Mouse (Mus musculus) liver, embryonic 14.5 days (tissue): ENCODE data around the gene Rpl31. TPM values are rescaled to one million over a fixed set of nuclear protein-coding genes. Genes with fewer than 3 reads are reported as not detected.
A peak's percentile ranks its signal among the peaks of the same experiment; 100 is the strongest.

ENCODE experiments used
- ATAC-seq: fragments of 200-750 bp; cut with Nextera tagmentation; 2 replicates; pipeline ENCODE4 v1.8.0; 2017; ENCODE audit warnings: moderate number of reproducible peaks, mild to moderate bottlenecking, moderate library complexity; ENCODE audit not compliant: insufficient read depth
- DNase-seq, 3 experiments: peaks; one replicate each; pipeline ENCODE4 v3.0.0-alpha.2; 2012 to 2013; ENCODE audit warnings: low read depth in 3 of 3, low spot score in 3 of 3
- H3K27ac ChIP-seq: fragments of 300-500 bp; sonication (generic); 2 replicates; pipeline ENCODE4 v1.5.1; 2014; ENCODE audit warnings: moderate library complexity, mild to moderate bottlenecking, control low read depth, inconsistent platforms
- H3K27me3 ChIP-seq: fragments of 300-500 bp; sonication (generic); 2 replicates; pipeline ENCODE4 v1.6.1; 2014; ENCODE audit warnings: mild to moderate bottlenecking, low read length, moderate library complexity; ENCODE audit not compliant: control insufficient read depth, insufficient read depth
- H3K36me3 ChIP-seq: fragments of 300-500 bp; sonication (generic); replicated peaks from 2 replicates; pipeline ENCODE4 v1.6.1; 2014; ENCODE audit warnings: low read depth; ENCODE audit not compliant: control insufficient read depth, insufficient read depth
- H3K4me1 ChIP-seq, 2 experiments: fragments of 200-500 bp in 1 of 2; fragments of 300-500 bp in 1 of 2; sonication (generic) in 1 of 2; replicated peaks; 2 replicates each; pipeline ENCODE4 v1.6.1; 2012 to 2014; ENCODE audit warnings: antibody characterized with exemption in 1 of 2, inconsistent platforms in 1 of 2, low read length in 1 of 2; ENCODE audit not compliant: control insufficient read depth in 2 of 2, insufficient read depth in 2 of 2
- H3K4me2 ChIP-seq: fragments of 300-500 bp; sonication (generic); 2 replicates; pipeline ENCODE4 v1.6.1; 2014; ENCODE audit warnings: low read depth, mild to moderate bottlenecking, control low read depth, moderate library complexity
- H3K4me3 ChIP-seq, 2 experiments: fragments of 200-500 bp in 1 of 2; fragments of 300-500 bp in 1 of 2; sonication (generic) in 1 of 2; 2 replicates each; pipeline ENCODE4 v1.5.1; 2012 to 2014; ENCODE audit warnings: low read depth in 2 of 2, low read length in 2 of 2, mild to moderate bottlenecking in 2 of 2, control low read depth in 1 of 2, inconsistent platforms in 1 of 2, moderate library complexity in 1 of 2; ENCODE audit not compliant: insufficient read depth in 1 of 2
- H3K9ac ChIP-seq: fragments of 300-500 bp; sonication (generic); replicated peaks from 2 replicates; pipeline ENCODE4 v1.6.1; 2014; ENCODE audit warnings: mild to moderate bottlenecking, control low read depth, moderate library complexity
- H3K9me3 ChIP-seq: fragments of 300-500 bp; sonication (generic); 2 replicates; pipeline ENCODE4 v1.6.1; 2016; ENCODE audit warnings: low read length, mixed read lengths; ENCODE audit not compliant: control insufficient read depth
- CTCF ChIP-seq: IDR thresholded peaks from 2 replicates; pipeline ENCODE4 v1.5.1; 2016; ENCODE audit warnings: antibody characterized with exemption, low read depth, control low read depth
- EP300 ChIP-seq: IDR thresholded peaks from 2 replicates; pipeline ENCODE4 v1.6.1; 2016; ENCODE audit warnings: antibody characterized with exemption, low read depth
- WGBS: fragments of 180-500 bp; shearing (Covaris S2); extraction: QIAGEN DNeasy Blood & Tissue Kit; methylation state at CpG from one replicate; pipeline ENCODE4 v1.1.7; 2014; ENCODE audit not compliant: insufficient replicate concordance; 5-methylcytosine and 5-hydroxymethylcytosine counted together
- polyA plus RNA-seq, 2 experiments: library from polyadenylated mRNA; depleted of rRNA in 1 of 2; stranded (reverse) in 1 of 2; unstranded in 1 of 2; fragments of >200 nt; fragmentation: Nextera tagmentation in 1 of 2; extraction: Ambion mirVana in 1 of 2; gene quantifications; 2 replicates each; pipeline versions ENCODE4 v1.2.1 to v1.2.3; 2012 to 2014

Gene Rpl31
- polyA plus RNA-seq, 2 experiments = 573 to 947 TPM

DNA sequence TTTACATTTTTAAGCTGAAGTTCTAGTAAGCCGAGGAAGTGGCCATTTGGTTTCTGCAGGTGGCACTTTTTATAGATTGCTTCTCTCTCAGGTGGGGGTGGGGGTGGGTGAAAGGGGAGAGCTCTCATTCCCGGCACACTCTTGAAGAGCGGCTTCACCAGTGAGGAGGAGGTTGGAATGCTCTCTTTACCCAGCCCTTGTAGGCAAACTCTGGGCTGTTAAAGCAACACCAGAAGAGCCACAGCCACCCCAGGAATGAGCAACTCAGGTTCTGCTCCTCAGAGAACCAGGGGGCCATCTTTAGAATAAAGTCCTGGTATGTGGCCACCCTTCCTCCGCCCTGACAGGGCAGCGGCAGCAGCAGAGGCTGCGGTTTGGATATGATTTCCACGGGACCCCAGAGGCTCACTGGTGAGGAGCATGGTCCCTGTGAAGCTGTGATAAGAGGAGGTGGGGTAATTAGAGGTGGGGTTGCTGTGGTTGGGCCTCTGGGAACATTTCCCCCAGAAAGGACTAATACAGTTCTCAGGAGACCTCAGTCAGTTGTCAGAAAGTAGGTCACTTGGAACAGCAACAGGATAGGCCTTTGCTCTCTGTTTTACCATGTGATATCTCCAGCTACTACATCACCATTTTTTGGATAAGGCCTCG is 25.7 kb downstream of the Rpl31 start:
- peak; percentile 79 for ATAC-seq
- H3K9ac ChIP-seq = peak overlapping the region; percentile 47; the same call in 1 of the 2 replicates

DNA sequence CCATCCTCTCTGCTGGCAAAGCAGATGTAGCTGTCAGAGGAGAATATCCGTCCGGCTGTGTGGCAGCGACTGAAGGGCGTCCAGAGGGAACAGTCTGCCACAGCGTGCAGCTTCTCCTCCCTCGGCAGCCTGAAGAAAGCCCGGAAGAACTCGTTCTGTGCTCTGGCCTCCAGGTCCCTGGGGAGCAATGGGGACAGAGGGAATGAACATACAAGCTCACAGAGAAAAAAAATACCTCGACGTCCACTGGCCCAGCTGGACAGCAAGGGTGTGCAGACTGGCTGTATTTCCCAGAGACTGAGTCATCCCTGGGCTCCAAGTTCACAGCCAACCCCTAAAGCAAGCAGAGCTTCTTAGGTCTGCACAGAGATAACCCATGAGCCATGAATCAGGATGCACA is 26.5 kb downstream of the Rpl31 start:
- TF ChIP-seq EP300 (no peak), CTCF (no peak)
- H3K27me3 ChIP-seq = no peaks in the 10 kb centered on the region
- H3K27ac ChIP-seq = no peak overlapping the region
- no peaks in the 10 kb centered on the region; the same call in 1 of the 2 replicates for H3K36me3 ChIP-seq
- peaks cover 19 to 36% of the 10 kb centered on the region in 2 experiments for H3K4me1 ChIP-seq
- no peaks in the 10 kb centered on the region for H3K9me3 ChIP-seq
- H3K9ac ChIP-seq = no peak overlapping the region
- ATAC-seq = no peak
- H3K4me3 ChIP-seq = no peak overlapping the region
- no peak overlapping the region for H3K4me2 ChIP-seq
- DNase-seq = no peak
- 73% methylated on average over 10 of the region's 10 CpGs for WGBS

More for the DNA sequence above, 25.7 kb downstream of the Rpl31 start:
- Histone ChIP-seq H3K36me3 (no peaks in the 10 kb centered on the region; the same call in 1 of the 2 replicates), H3K4me3 (no peak overlapping the region), H3K4me2 (peak overlapping the region; percentile 44), H3K27ac (peak overlapping the region; percentile 47), H3K4me1 (peaks cover 23 to 42% of the 10 kb centered on the region in 2 experiments), H3K27me3 (no peaks in the 10 kb centered on the region), H3K9me3 (no peaks in the 10 kb centered on the region)
- DNase-seq = peak; percentile 41 to 58 (median 48)
- no peak for TF ChIP-seq CTCF
- TF ChIP-seq EP300 = peak; percentile 74
- 21% methylated on average over 8 of the region's 8 CpGs for WGBS

DNA sequence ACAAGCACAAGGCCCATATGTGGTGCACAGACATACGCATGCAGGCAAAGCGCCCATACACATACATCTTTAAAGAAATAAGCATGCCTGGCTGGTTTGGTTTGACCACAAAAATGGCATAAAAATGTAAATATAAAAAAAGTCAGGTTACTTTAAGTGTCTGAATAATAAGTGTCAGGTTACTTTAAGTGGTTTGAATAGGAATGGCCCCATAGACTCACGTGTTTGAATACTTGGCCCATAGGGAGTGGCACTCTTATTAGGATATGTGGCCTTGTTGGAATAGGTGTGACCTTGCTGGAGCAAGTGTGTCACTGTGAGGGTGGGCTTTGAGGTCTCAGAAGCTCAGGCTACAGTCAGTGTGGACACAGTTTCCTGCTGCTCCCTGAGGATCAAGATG is 27.0 kb downstream of the Rpl31 start:
- Histone ChIP-seq H3K4me1 (peaks cover 13 to 30% of the 10 kb centered on the region in 2 experiments), H3K9ac (no peak overlapping the region), H3K27ac (no peak overlapping the region), H3K36me3 (no peaks in the 10 kb centered on the region; the same call in 1 of the 2 replicates), H3K27me3 (no peaks in the 10 kb centered on the region), H3K9me3 (no peaks in the 10 kb centered on the region), H3K4me3 (no peak overlapping the region), H3K4me2 (no peak overlapping the region)
- 79% methylated on average over 3 of the region's 3 CpGs for WGBS
- no peak for TF ChIP-seq EP300
- TF ChIP-seq CTCF = no peak
- DNase-seq (no peak), ATAC-seq (no peak)

DNA sequence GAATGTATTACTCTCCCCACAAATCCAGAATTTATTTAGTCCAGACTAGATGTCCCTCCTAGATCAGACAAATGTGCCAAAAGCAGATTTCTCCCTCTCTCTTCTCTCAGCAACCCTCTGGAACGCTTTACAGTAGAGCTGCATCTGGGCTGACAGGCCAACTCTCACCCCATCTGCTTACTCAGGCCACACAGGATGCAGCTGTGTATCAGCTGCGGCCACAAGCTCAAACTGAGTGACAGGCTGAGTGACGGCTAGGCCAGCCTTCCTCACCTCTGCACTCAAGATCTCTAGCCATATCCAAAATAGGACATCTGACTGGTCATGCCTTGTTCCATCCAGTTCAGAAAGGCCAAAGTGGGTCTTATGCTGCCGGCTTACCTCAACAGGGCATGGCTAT is 28.7 kb downstream of the Rpl31 start:
- ATAC-seq (peak; percentile 29), DNase-seq (no peak)
- H3K4me2 ChIP-seq = no peak overlapping the region
- no peaks in the 10 kb centered on the region for H3K9me3 ChIP-seq
- H3K9ac ChIP-seq = no peak overlapping the region
- H3K36me3 ChIP-seq = no peaks in the 10 kb centered on the region; the same call in 1 of the 2 replicates
- TF ChIP-seq EP300 (peak; percentile 35), CTCF (no peak)
- WGBS = 21% methylated on average over 4 of the region's 4 CpGs
- no peak overlapping the region for H3K4me3 ChIP-seq
- no peak overlapping the region for H3K27ac ChIP-seq
- peaks cover 12 to 29% of the 10 kb centered on the region in 2 experiments for H3K4me1 ChIP-seq
- no peaks in the 10 kb centered on the region for H3K27me3 ChIP-seq

DNA sequence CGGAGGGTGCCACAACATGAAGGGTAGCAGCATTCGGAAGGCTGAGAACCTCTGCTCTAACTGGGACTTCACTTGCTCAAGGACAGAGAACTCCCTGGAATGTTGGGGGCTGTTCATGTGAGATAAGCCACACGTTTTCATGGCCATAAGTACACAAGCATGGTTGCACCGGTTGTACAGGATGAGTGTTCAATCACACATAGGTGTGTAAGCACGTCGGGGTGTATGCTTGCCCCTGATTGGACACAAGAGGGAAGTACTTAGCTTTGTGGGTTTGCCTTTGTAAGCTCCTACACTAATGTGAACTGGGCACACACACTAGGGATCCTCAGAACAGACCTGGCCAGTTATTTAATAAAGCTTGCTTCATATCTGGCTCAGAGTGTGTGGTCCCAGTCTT is 30.6 kb downstream of the Rpl31 start:
- TF ChIP-seq CTCF (no peak), EP300 (no peak)
- H3K4me1 ChIP-seq = peaks cover 4 to 20% of the 10 kb centered on the region in 2 experiments
- ATAC-seq (no peak), DNase-seq (no peak)
- no peaks in the 10 kb centered on the region; the same call in 1 of the 2 replicates for H3K36me3 ChIP-seq
- H3K9ac ChIP-seq = no peak overlapping the region
- no peak overlapping the region for H3K4me2 ChIP-seq
- no peaks in the 10 kb centered on the region for H3K27me3 ChIP-seq
- H3K9me3 ChIP-seq = no peaks in the 10 kb centered on the region
- no peak overlapping the region for H3K4me3 ChIP-seq
- H3K27ac ChIP-seq = no peak overlapping the region
- WGBS = 63% methylated on average over 6 of the region's 6 CpGs
